Mouse (Mus musculus) liver, embryonic 11.5 days (tissue): ENCODE data around the gene Kif17. TPM values are rescaled to one million over a fixed set of nuclear protein-coding genes. Genes with fewer than 3 reads are reported as not detected.
"Not testable (repeated sequence)": the region's sequence is repeated elsewhere in the genome, so short reads cannot be mapped to it uniquely, and the experiment has no call there.

Source experiments
- ATAC-seq: fragments of 200-750 bp; cut with Nextera tagmentation; replicated peaks from 2 replicates; pipeline ENCODE4 v1.8.0; 2017; ENCODE audit warnings: moderate number of reproducible peaks, mild to moderate bottlenecking, moderate TSS enrichment, moderate library complexity; ENCODE audit not compliant: low FRiP score
- DNase-seq: peaks from one replicate; pipeline ENCODE4 v3.0.0-alpha.2; 2017; ENCODE audit warnings: low spot score
- H3K27ac ChIP-seq: fragments of 300-500 bp; sonication (generic); 2 replicates; pipeline ENCODE4 v1.5.1; 2014; ENCODE audit warnings: mild to moderate bottlenecking, low read depth, low read length, control low read depth
- H3K27me3 ChIP-seq: fragments of 300-500 bp; sonication (generic); replicated peaks from 2 replicates; pipeline ENCODE4 v1.6.1; 2014; ENCODE audit warnings: low read length, mixed read lengths; ENCODE audit not compliant: control insufficient read depth, insufficient read depth
- H3K36me3 ChIP-seq: fragments of 300-500 bp; sonication (generic); 2 replicates; pipeline ENCODE4 v1.6.1; 2014; ENCODE audit warnings: mild to moderate bottlenecking, low read length, moderate library complexity, mixed read lengths; ENCODE audit not compliant: control insufficient read depth, insufficient read depth
- H3K4me1 ChIP-seq: fragments of 300-500 bp; sonication (generic); replicated peaks from 2 replicates; pipeline ENCODE4 v1.6.1; 2014; ENCODE audit warnings: low read length, mixed read lengths; ENCODE audit not compliant: control insufficient read depth, insufficient read depth
- H3K4me2 ChIP-seq: fragments of 300-500 bp; sonication (generic); 2 replicates; pipeline ENCODE4 v1.6.1; 2014; ENCODE audit warnings: mild to moderate bottlenecking, control low read depth, moderate library complexity
- H3K4me3 ChIP-seq: fragments of 300-500 bp; sonication (generic); 2 replicates; pipeline ENCODE4 v1.5.1; 2014; ENCODE audit warnings: low read depth, low read length, control low read depth
- H3K9ac ChIP-seq: fragments of 300-500 bp; sonication (generic); 2 replicates; pipeline ENCODE4 v1.6.1; 2014; ENCODE audit warnings: low read depth, low read length, control low read depth
- H3K9me3 ChIP-seq: fragments of 300-500 bp; sonication (generic); 2 replicates; pipeline ENCODE4 v1.6.1; 2016; ENCODE audit warnings: low read length, inconsistent platforms, mixed read lengths; ENCODE audit not compliant: control insufficient read depth
- WGBS: fragments of 180-500 bp; shearing (Covaris S2); extraction: QIAGEN DNeasy Blood & Tissue Kit; methylation state at CpG from one replicate; pipeline ENCODE4 v1.1.7; 2014; 5-methylcytosine and 5-hydroxymethylcytosine counted together
- polyA plus RNA-seq: library from polyadenylated mRNA; unstranded; fragments of >200 nt; fragmentation: Nextera tagmentation; extraction: Ambion mirVana; gene quantifications from 2 replicates; pipeline ENCODE4 v1.2.1, GENCODE M21; 2014

The Kif17 gene
- polyA plus RNA-seq, 1 experiment from 2014 or later, result 0.34 TPM

- H3K36me3 ChIP-seq, result no peaks in the 10 kb centered on the region
- DNase-seq (peak; percentile 94), ATAC-seq (peak; percentile 94)
- H3K4me2 ChIP-seq, result peak overlapping the region; percentile 66
- peak overlapping the region; percentile 85 for H3K27ac ChIP-seq
- peak overlapping the region; percentile 90 for H3K9ac ChIP-seq
- peak overlapping the region; percentile 82 for H3K4me3 ChIP-seq
- H3K4me1 ChIP-seq, result peaks cover 12% of the 10 kb centered on the region
- no peaks in the 10 kb centered on the region for H3K9me3 ChIP-seq
- WGBS, result under 1% methylated on average over 34 of the region's 45 CpGs
- peaks cover 3% of the 10 kb centered on the region; the same call in 1 of the 2 replicates for H3K27me3 ChIP-seq
Observed at GRCm38 (mm10) chr4:138325466-138326076, 75.3 kb downstream of the Kif17 start.

GRCm38 (mm10) chr4:138326077-138326695 lies 76.0 kb downstream of the Kif17 start, which contains the start of gene Pink1:
TSS of gene Pink1 (minus strand) at chr4:138326307.
- ATAC-seq (peak; percentile 66), DNase-seq (peak; percentile 87)
- peak within 1 kb of the TSS; percentile 82 for H3K4me3 ChIP-seq
- H3K4me2 ChIP-seq, result peak within 1 kb of the TSS; percentile 66
- peak within 1 kb of the TSS; percentile 85 for H3K27ac ChIP-seq
- no peaks in the 10 kb centered on the region for H3K36me3 ChIP-seq
- H3K4me1 ChIP-seq, result peaks cover 12% of the 10 kb centered on the region
- 3% methylated on average over 41 of the region's 41 CpGs for WGBS
- H3K9ac ChIP-seq, result peak within 1 kb of the TSS; percentile 90
- peaks cover 3% of the 10 kb centered on the region; the same call in 1 of the 2 replicates for H3K27me3 ChIP-seq
- no peaks in the 10 kb centered on the region for H3K9me3 ChIP-seq

GRCm38 (mm10) chr4:138327155-138327554 lies 76.9 kb downstream of the Kif17 start:
- WGBS, result 65% methylated on average over 8 of the region's 12 CpGs
- not testable (repeated sequence) for H3K27me3 ChIP-seq, H3K36me3 ChIP-seq, DNase-seq, H3K9ac ChIP-seq, H3K27ac ChIP-seq, H3K4me2 ChIP-seq, H3K9me3 ChIP-seq, H3K4me1 ChIP-seq, ATAC-seq, H3K4me3 ChIP-seq

GRCm38 (mm10) chr4:138327891-138328470 lies 77.7 kb downstream of the Kif17 start:
- Histone ChIP-seq H3K27me3 (peaks cover 7% of the 10 kb centered on the region; the same call in 1 of the 2 replicates), H3K27ac (no peak overlapping the region; the same call in 1 of the 2 replicates), H3K9me3 (no peaks in the 10 kb centered on the region), H3K4me2 (peak overlapping the region; percentile 56), H3K4me3 (peak overlapping the region; percentile 36), H3K9ac (0 out of 2 replicates have a peak overlapping the region, but pooled peaks have one; percentile 30), H3K4me1 (peaks cover 9% of the 10 kb centered on the region), H3K36me3 (no peaks in the 10 kb centered on the region)
- DNase-seq, result no peak
- 76% methylated on average over 7 of the region's 7 CpGs for WGBS
- ATAC-seq, result no peak

GRCm38 (mm10) chr4:138330264-138330671 lies 80.0 kb downstream of the Kif17 start:
- no peak for DNase-seq
- WGBS, result 25% methylated on average over 15 of the region's 15 CpGs

GRCm38 (mm10) chr4:138331647-138332046 lies 81.4 kb downstream of the Kif17 start:
- H3K4me1 ChIP-seq, result peaks cover 2% of the 10 kb centered on the region
- no peak overlapping the region for H3K27ac ChIP-seq
- no peak overlapping the region for H3K9ac ChIP-seq
- DNase-seq (no peak), ATAC-seq (no peak)
- no peak overlapping the region for H3K4me2 ChIP-seq
- peaks cover 7% of the 10 kb centered on the region for H3K27me3 ChIP-seq
- H3K4me3 ChIP-seq, result no peak overlapping the region
- 73% methylated on average over 9 of the region's 9 CpGs for WGBS
- H3K9me3 ChIP-seq, result no peaks in the 10 kb centered on the region
- H3K36me3 ChIP-seq, result no peaks in the 10 kb centered on the region

More at GRCm38 (mm10) chr4:138330264-138330671, 80.0 kb downstream of the Kif17 start:
- Histone ChIP-seq H3K9me3 (no peaks in the 10 kb centered on the region), H3K9ac (no peak overlapping the region), H3K36me3 (no peaks in the 10 kb centered on the region), H3K4me3 (no peak overlapping the region), H3K4me1 (peaks cover 7% of the 10 kb centered on the region), H3K4me2 (no peak overlapping the region), H3K27ac (no peak overlapping the region), H3K27me3 (peaks cover 7% of the 10 kb centered on the region)
- ATAC-seq, result no peak

GRCm38 (mm10) chr4:138333135-138333534 lies 82.9 kb downstream of the Kif17 start:
- H3K4me1 ChIP-seq, result no peaks in the 10 kb centered on the region
- ATAC-seq (no peak), DNase-seq (no peak)
- no peaks in the 10 kb centered on the region for H3K36me3 ChIP-seq
- H3K27me3 ChIP-seq, result peaks cover 7% of the 10 kb centered on the region
- no peak overlapping the region for H3K27ac ChIP-seq
- H3K4me2 ChIP-seq, result no peak overlapping the region
- H3K9ac ChIP-seq, result no peak overlapping the region
- no peaks in the 10 kb centered on the region for H3K9me3 ChIP-seq
- H3K4me3 ChIP-seq, result no peak overlapping the region
- 75% methylated on average over 4 of the region's 4 CpGs for WGBS

GRCm38 (mm10) chr4:138335036-138335435 lies 84.8 kb downstream of the Kif17 start:
- H3K9ac ChIP-seq, result no peak overlapping the region
- no peak overlapping the region for H3K4me2 ChIP-seq
- peaks cover 7% of the 10 kb centered on the region for H3K27me3 ChIP-seq
- no peak overlapping the region for H3K4me3 ChIP-seq
- no peaks in the 10 kb centered on the region; the same call in 1 of the 2 replicates for H3K4me1 ChIP-seq
- no peaks in the 10 kb centered on the region for H3K9me3 ChIP-seq
- H3K36me3 ChIP-seq, result no peaks in the 10 kb centered on the region
- DNase-seq (no peak), ATAC-seq (no peak)
- H3K27ac ChIP-seq, result no peak overlapping the region
- 81% methylated on average over 12 of the region's 12 CpGs for WGBS
